Mouse (Mus musculus) limb, embryonic 12.5 days (tissue): Measurements from ENCODE around the gene Cacnb2. TPM values are rescaled to one million over a fixed set of nuclear protein-coding genes. Genes with fewer than 3 reads are reported as not detected.

Experiments used
- ATAC-seq: fragments of 200-750 bp; cut with Nextera tagmentation; 2 replicates; pipeline ENCODE4 v1.8.0; 2017; ENCODE audit warnings: low read depth, moderate TSS enrichment; ENCODE audit not compliant: insufficient number of reproducible peaks, insufficient read depth, low FRiP score, low TSS enrichment
- H3K27ac ChIP-seq: fragments of 300-500 bp; sonication (generic); 2 replicates; pipeline ENCODE4 v1.5.1; 2016; ENCODE audit warnings: mild to moderate bottlenecking, moderate library complexity
- H3K27me3 ChIP-seq: fragments of 300-500 bp; sonication (generic); 2 replicates; pipeline ENCODE4 v1.6.1; 2016; ENCODE audit warnings: mild to moderate bottlenecking, moderate library complexity
- H3K36me3 ChIP-seq: fragments of 300-500 bp; sonication (generic); 2 replicates; pipeline ENCODE4 v1.6.1; 2016; ENCODE audit warnings: mild to moderate bottlenecking, moderate library complexity
- H3K4me1 ChIP-seq: fragments of 300-500 bp; sonication (generic); replicated peaks from 2 replicates; pipeline ENCODE4 v1.6.1; 2016
- H3K4me2 ChIP-seq: fragments of 300-500 bp; sonication (generic); 2 replicates; pipeline ENCODE4 v1.6.1; 2016; ENCODE audit warnings: mild to moderate bottlenecking, moderate library complexity
- H3K4me3 ChIP-seq: fragments of 300-500 bp; sonication (generic); replicated peaks from 2 replicates; pipeline ENCODE4 v1.5.1; 2016; ENCODE audit warnings: mild to moderate bottlenecking
- H3K9ac ChIP-seq: fragments of 300-500 bp; sonication (generic); replicated peaks from 2 replicates; pipeline ENCODE4 v1.6.1; 2016; ENCODE audit warnings: mild to moderate bottlenecking, moderate library complexity
- H3K9me3 ChIP-seq: fragments of 300-500 bp; sonication (generic); 2 replicates; pipeline ENCODE4 v1.6.1; 2016; ENCODE audit warnings: mild to moderate bottlenecking, moderate library complexity
- WGBS: fragments of 180-500 bp; shearing (Covaris S2); methylation state at CpG from one replicate; pipeline ENCODE4 v1.1.7; 2016; 5-methylcytosine and 5-hydroxymethylcytosine counted together
- polyA plus RNA-seq: library from polyadenylated mRNA; unstranded; fragments of >200 nt; fragmentation: Nextera tagmentation; extraction: Ambion mirVana; gene quantifications from 2 replicates; pipeline ENCODE4 v1.2.1, GENCODE M21; 2016

Cacnb2 gene
- polyA plus RNA-seq, 1 experiment from 2014 or later, result 3.0 TPM

DNA sequence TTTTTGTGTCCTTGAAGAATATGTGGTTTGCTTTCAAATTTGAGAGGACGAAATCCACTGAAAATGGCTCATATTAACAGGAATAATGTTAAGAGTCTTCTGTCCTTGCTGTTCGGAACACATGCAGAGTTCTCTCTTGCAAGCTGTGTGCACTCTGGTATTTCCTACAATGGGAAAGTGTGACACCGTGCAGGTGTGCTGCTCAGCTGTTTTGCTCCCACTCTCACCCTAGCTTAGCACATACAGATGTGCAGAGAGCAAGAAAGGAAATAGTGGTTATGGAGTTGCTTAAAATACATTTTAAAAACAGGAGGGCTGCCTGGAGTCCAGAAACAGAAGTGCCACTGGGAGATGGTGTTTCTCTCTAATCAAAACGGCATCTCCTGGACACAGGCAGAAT lies 386.5 kb downstream of the Cacnb2 start:
- 0 out of 2 replicates have a peak, but pooled peaks cover 4% of the 10 kb centered on the region for H3K36me3 ChIP-seq
- no peak overlapping the region for H3K9ac ChIP-seq
- H3K9me3 ChIP-seq, result no peaks in the 10 kb centered on the region
- 55% methylated on average over 4 of the region's 4 CpGs for WGBS
- H3K4me3 ChIP-seq, result no peak overlapping the region
- ATAC-seq, result no peak
- H3K4me1 ChIP-seq, result no peaks in the 10 kb centered on the region
- no peak overlapping the region for H3K27ac ChIP-seq
- H3K4me2 ChIP-seq, result no peak overlapping the region
- H3K27me3 ChIP-seq, result no peaks in the 10 kb centered on the region

DNA sequence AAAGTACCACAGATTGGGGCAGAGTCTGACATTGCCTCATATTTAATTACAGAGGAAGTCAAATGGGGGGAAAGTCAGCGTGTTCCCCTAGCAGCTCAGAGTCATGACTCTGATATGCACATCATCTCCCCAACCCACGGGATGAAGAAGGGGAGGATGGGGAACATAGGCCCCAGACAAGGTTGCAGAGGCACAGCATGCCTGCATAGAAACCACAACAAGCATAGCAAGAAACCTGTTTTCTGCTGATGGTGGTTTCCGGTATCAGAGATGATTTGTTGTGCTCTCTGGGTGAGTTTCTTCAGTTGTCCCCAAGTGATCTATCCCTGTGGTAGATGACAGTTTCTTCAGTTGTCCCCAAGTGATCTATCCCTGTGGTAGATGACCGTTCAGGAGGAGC lies 389.6 kb downstream of the Cacnb2 start:
- H3K4me2 ChIP-seq, result no peak overlapping the region
- no peaks in the 10 kb centered on the region for H3K4me1 ChIP-seq
- H3K27ac ChIP-seq, result no peak overlapping the region
- H3K4me3 ChIP-seq, result no peak overlapping the region
- 89% methylated on average over 4 of the region's 4 CpGs for WGBS
- no peak for ATAC-seq
- H3K9ac ChIP-seq, result no peak overlapping the region
- no peaks in the 10 kb centered on the region for H3K9me3 ChIP-seq
- no peaks in the 10 kb centered on the region for H3K27me3 ChIP-seq
- H3K36me3 ChIP-seq, result peaks cover 4% of the 10 kb centered on the region

DNA sequence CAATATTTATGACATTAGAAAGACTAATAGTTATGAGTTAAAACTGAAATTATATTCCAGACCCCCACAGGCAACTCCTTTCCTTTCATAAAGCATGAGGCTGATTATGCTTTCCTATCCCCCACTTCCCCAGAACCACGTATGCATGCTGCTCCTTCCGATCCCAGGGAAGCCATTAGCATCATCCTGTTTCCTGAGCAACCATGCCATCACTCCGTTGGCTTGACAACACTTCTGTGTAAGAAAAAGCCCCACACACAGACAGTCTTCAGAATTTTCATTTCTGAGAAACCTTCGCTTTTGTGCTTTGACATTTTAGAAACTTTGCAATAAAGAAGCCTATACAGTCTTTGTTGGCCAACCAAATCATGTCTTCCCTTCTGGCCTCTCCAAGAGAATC lies 393.1 kb downstream of the Cacnb2 start:
- Histone ChIP-seq H3K27ac (no peak overlapping the region), H3K36me3 (peaks cover 4% of the 10 kb centered on the region), H3K27me3 (no peaks in the 10 kb centered on the region), H3K9me3 (no peaks in the 10 kb centered on the region), H3K4me2 (no peak overlapping the region), H3K4me3 (no peak overlapping the region), H3K9ac (no peak overlapping the region), H3K4me1 (no peaks in the 10 kb centered on the region)
- WGBS, result 83% methylated on average over 4 of the region's 4 CpGs
- ATAC-seq, result no peak

DNA sequence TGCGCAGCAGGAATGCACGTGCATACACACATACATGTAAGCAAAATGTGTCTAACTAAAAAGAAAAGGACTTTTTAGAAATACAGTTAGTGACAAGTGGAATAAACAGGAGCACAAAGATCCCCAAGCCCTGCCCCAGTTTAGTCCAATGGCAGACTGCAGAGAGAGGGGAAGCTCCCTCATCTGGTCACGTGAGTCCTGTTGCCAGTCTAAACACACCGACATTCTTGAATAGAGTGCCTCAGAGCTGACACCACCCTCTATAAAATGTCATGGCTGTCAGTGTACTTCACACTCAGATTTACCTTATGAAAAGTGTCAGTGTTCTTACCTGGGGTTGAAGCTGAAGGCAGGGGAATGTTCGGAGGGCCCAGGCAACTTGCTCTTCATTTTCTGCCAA lies 394.9 kb downstream of the Cacnb2 start:
- H3K4me3 ChIP-seq, result no peak overlapping the region
- H3K27me3 ChIP-seq, result no peaks in the 10 kb centered on the region
- no peak overlapping the region for H3K27ac ChIP-seq
- peaks cover 4% of the 10 kb centered on the region for H3K36me3 ChIP-seq
- H3K9ac ChIP-seq, result no peak overlapping the region
- no peak overlapping the region for H3K4me2 ChIP-seq
- H3K9me3 ChIP-seq, result no peaks in the 10 kb centered on the region
- ATAC-seq, result no peak
- no peaks in the 10 kb centered on the region for H3K4me1 ChIP-seq
- 89% methylated on average over 5 of the region's 5 CpGs for WGBS

DNA sequence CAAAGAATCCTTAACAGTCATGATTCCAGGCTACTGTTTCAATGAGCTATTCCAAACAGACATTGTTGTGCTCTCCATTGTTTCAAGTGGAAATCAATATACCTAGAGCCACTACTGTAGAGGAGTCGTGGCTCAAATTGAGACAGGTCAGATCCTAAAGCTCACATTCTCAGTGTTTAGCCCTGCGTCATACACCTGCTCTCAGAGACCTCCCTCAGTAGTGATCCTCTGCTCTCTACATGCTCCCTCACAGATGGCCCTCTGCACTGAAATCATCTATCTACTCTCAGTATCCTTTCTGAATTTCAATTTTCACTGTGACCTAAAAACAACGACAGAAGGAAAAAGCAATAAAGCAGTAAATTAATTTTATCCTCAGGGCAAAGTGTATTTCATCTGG lies 404.6 kb downstream of the Cacnb2 start:
- no peaks in the 10 kb centered on the region for H3K27me3 ChIP-seq
- H3K4me1 ChIP-seq, result no peaks in the 10 kb centered on the region
- no peaks in the 10 kb centered on the region for H3K9me3 ChIP-seq
- H3K4me3 ChIP-seq, result no peak overlapping the region
- H3K4me2 ChIP-seq, result no peak overlapping the region
- no peak overlapping the region for H3K27ac ChIP-seq
- ATAC-seq, result no peak
- 85% methylated on average over 3 of the region's 3 CpGs for WGBS
- peaks cover 16% of the 10 kb centered on the region; the same call in 1 of the 2 replicates for H3K36me3 ChIP-seq
- H3K9ac ChIP-seq, result no peak overlapping the region

DNA sequence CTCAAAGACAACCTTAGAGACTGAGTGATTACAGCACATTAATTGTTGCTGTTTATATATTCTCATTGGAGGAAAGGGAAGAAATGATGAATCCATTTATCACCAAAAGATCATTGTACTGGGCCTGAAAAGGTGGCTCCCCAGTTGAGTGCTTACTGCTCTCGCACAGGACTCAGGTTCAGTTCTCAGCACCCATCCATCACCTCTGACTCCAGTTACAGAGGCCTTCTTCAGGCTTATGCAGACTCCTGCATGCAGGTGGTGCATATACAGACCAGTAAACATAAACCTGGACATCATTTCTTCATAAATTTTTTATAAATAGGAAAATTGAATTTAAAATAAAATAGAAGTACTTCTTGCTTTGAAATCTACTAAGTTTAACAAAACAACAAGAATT lies 405.2 kb downstream of the Cacnb2 start:
- Histone ChIP-seq H3K27me3 (no peaks in the 10 kb centered on the region), H3K36me3 (peaks cover 16% of the 10 kb centered on the region; the same call in 1 of the 2 replicates), H3K9me3 (no peaks in the 10 kb centered on the region), H3K4me3 (no peak overlapping the region), H3K4me1 (no peaks in the 10 kb centered on the region), H3K4me2 (no peak overlapping the region), H3K9ac (no peak overlapping the region), H3K27ac (no peak overlapping the region)
- ATAC-seq, result no peak
- 87% methylated on average over 1 of the region's 1 CpGs for WGBS

DNA sequence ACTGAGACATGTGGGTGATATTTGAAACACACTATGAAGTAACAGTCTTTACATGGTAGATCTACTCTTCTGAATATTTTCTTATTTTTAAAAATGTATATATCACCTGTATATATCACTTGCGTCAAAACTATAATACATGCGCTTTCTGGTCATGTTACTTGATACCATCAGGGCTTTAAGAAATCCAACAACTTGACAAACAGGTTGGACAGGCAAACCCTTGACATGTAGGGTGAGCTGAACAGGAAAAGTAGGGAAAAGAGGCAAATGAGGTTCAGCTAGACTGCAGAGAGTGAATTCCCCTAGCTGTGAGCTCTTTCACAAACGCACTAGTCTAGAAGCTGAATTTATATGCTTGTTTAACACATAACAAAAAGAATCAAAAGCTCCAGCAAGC lies 423.9 kb downstream of the Cacnb2 start:
- Histone ChIP-seq H3K4me1 (no peaks in the 10 kb centered on the region), H3K4me3 (no peak overlapping the region), H3K36me3 (peaks cover 13% of the 10 kb centered on the region; the same call in 1 of the 2 replicates), H3K27me3 (no peaks in the 10 kb centered on the region), H3K9me3 (no peaks in the 10 kb centered on the region), H3K9ac (no peak overlapping the region), H3K4me2 (no peak overlapping the region), H3K27ac (no peak overlapping the region)
- WGBS, result 83% methylated on average over 3 of the region's 3 CpGs
- no peak for ATAC-seq

DNA sequence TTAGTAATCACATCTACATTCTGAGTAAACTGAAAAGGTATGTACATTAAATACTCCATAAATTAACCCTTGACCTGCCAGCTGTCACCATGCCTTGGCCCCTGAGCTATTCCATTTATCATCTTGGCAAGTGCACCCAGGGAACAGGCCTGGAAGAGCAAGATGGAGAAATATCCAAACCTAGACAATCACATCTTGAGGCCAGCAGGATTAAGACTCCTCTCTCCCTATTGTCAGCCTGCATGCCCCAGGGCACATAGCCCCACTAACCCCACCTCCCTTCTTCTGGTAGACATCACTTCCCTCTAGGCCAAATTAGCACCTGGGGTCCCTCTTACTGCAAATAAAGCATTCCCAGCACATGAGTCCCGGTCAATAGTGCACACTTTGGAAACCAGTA lies 424.9 kb downstream of the Cacnb2 start:
- H3K4me2 ChIP-seq, result no peak overlapping the region
- H3K9me3 ChIP-seq, result no peaks in the 10 kb centered on the region
- H3K9ac ChIP-seq, result no peak overlapping the region
- H3K27me3 ChIP-seq, result no peaks in the 10 kb centered on the region
- H3K4me3 ChIP-seq, result no peak overlapping the region
- 86% methylated on average over 1 of the region's 1 CpGs for WGBS
- no peak overlapping the region for H3K27ac ChIP-seq
- H3K4me1 ChIP-seq, result no peaks in the 10 kb centered on the region
- ATAC-seq, result no peak
- H3K36me3 ChIP-seq, result peaks cover 13% of the 10 kb centered on the region; the same call in 1 of the 2 replicates

Other genes with a start within 250 kb of the Cacnb2 start
- gene Slc39a12, start 214.8 kb upstream of the Cacnb2 start, polyA plus RNA-seq, result not detected in 2 replicates